Mouse (Mus musculus) heart, adult 18-20 months (tissue): ENCODE measurements at regions not wholly inside any gene's neighbourhood (a gene's known extent, or its start where the extent isn't known, plus 50 kb on each side); places are given as distances from the start of the nearest gene placed in this dataset.

Experiments
- DNase-seq, 2 experiments: peaks; one replicate each; pipeline ENCODE4 v3.0.0; 2021 to 2022; ENCODE audit warnings: mixed read lengths in 1 of 2

DNA sequence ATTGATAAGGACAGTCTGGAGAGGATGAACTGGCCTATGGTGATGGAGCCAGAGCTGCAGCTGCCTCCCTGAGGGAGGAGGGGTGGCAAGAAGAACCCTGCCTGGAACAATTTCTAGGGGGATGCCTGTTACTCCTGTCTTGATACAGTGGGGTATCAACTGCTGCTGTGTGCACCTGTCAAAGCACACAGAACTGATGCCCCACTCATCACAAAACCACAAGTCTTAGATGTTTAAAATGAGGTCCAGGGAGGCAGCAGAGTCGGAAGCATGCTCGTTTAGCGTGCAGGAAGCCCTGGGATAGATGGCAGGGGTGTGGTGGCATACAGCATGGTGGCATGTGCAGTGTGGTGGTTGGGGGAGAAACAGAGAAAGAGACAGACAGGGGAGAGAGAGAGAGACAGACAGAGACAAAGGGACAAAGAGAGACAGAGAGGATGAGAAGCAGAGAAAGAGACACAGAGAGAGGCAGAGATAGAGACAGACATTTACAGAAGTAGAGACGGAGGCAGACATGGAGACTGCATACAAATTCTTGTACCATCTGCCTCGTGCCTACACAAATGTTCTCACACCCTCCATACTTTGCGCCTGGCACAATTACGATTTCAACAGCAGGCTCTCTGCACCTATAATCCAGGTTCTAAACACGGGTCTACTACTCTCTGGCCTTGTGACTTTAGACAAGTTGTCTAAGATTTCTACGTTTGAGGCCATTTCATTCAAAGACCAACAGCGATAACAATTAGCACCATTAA, 242.6 kb downstream of the Cbln4 start:
- no peak for DNase-seq

GRCm38 (mm10) chr2:171799351-171799750, 243.9 kb downstream of the Cbln4 start:
- no peak for DNase-seq

- DNase-seq, result no peak
Observed at GRCm38 (mm10) chr2:171790686-171791085, 252.6 kb downstream of the Cbln4 start.

DNA sequence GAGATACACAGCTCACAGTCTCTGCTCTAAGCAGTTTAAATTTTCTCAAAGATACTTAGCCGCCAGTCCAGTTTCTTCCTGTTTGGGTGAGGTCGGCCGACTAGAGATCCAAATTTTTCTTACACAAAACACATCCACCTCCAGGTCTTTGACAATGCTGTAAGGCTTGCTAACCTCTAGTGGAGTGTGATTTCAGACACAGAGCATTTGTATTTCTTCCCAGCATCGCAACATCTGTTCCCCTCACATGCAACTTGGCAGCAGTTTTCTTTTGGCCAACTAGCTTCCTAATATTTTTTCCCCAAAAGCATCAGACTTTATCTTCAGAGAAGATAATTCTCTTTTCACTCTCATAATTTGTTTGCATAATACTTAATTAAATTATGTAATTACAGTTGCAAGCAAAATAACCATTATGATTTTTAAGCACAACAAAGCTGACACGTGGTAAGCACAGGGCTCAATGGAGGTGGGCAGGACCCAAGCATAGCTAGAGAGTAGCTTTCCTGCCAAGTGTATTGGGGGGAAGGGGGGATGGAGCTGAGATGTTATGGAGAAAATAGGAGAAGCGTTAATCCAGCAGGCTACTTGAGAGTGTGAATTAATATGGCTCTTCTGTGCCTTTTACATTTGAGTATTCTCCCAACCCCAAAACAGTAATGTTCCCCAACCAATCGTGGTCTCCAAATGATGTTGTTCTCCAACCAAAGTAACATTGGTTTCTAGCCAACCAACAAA, 276.9 kb downstream of the Cbln4 start:
- no peak for DNase-seq

DNA sequence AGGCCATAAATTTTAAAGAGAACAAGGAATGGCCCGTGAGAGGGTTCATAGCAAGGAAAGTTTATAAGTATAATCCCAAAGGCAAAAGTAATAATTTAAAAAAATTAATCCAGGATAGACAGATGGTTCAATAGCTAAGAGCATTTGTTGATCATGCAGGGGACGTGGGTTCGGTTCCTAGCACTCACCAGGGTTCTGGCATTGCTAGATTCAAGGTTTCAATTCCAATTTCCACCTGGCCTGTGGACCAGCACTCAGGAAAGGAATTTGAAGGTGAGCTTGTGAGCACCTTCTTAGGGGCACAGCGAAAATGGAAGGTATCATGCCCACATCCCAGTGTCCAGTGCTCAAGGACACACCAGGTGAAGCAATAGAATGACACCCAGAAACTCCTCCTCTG, 278.2 kb downstream of the Cbln4 start:
- no peak for DNase-seq

GRCm38 (mm10) chr2:171753502-171753901, 289.8 kb downstream of the Cbln4 start:
- no peak for DNase-seq

GRCm38 (mm10) chr2:171747162-171747561, 296.1 kb downstream of the Cbln4 start:
- no peak for DNase-seq

GRCm38 (mm10) chr2:171743111-171743510, 300.2 kb downstream of the Cbln4 start:
- DNase-seq, result no peak

- DNase-seq, result no peak
Observed at GRCm38 (mm10) chr2:171742706-171743105, 300.6 kb downstream of the Cbln4 start.

GRCm38 (mm10) chr2:171737761-171738160, 305.5 kb downstream of the Cbln4 start:
- no peak for DNase-seq

DNA sequence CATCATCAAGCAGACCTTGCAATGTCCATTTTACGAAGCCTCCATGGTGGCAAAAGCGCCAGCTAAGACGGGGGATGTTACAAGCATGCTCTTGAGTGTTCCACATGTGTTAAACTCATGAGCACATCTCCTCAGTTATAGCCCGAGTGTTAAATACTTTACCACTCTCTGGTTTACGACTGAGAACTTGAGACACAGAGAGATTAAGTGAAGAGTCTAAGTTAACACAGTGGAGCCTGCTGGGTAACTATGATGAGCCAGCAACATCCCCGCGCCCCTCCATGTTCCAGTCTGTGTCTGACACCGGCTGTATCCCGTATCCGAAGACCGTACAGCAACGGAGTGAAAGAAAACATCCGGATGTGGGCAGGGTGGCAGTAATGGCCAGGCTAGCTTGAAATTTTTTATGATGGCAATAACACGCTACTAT, 308.2 kb downstream of the Cbln4 start:
- DNase-seq, result no peak

DNA sequence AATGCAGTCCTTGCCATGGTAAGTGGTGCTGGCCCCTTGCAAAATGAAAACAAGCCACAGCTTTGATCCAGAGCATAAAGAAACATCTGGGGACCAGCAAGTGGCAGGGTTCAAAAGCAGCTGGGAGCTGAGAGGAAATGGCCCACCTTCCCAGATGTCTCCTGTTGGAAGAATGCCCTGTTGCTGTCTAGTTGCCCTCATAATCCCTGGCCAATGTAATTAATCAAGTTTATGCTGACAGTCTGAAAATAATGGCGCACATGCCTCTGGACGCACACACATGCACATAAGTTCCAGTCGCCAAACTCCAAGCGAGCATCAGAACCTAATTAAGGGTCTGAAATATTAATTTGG, 308.7 kb downstream of the Cbln4 start:
- DNase-seq, result no peak

GRCm38 (mm10) chr2:171733965-171734633, 309.2 kb downstream of the Cbln4 start:
- DNase-seq, result no peak

DNA sequence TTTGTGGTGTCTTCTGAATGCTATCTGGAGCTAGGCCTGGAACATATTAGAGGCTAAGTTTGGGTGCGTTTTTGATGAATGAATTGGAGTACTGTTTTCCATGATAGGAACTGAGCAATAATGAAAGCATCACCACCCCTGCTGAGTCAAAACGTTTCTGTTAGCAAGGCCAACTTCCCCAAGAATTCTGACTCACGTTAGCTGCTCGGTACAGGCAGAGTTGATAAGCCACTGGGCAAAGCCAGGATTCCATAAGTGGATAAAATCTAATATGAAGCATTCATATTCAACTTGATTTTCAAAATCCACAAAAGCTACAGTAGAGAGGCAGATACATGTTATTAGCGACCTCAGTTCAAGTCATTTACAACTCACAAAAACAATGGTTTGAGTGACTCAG, 324.0 kb downstream of the Cbln4 start:
- no peak for DNase-seq

DNA sequence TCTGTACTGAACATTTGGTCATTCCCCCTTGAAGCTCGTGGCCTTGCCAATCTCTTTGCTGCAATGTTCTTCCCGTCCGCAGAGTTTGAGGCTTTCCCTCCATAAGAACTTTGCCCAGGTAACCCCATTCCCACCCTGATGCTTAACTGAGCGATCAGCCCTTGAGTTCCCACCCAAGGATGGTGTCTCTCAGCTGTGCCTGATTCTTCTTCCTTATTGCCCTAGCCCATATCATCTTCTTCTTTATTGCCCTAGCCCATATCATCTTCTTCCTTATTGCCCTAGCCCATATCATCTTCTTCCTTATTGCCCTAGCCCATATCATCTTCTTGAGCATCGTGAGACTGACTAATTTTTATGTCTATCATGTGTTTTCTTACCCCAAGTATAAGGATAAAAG, 324.4 kb downstream of the Cbln4 start:
- no peak for DNase-seq

- DNase-seq, result no peak
Observed at GRCm38 (mm10) chr2:171712816-171713570, 330.3 kb downstream of the Cbln4 start.

- DNase-seq, result no peak
Observed at GRCm38 (mm10) chr2:171693526-171693925, 349.7 kb downstream of the Cbln4 start.

GRCm38 (mm10) chr2:171690781-171691180, 352.5 kb downstream of the Cbln4 start:
- no peak for DNase-seq

GRCm38 (mm10) chr2:171689102-171689501, 354.2 kb downstream of the Cbln4 start:
- no peak for DNase-seq

- peak; percentile 7 to 42 for DNase-seq
Observed at GRCm38 (mm10) chr2:171677998-171678397, 365.3 kb downstream of the Cbln4 start.

DNA sequence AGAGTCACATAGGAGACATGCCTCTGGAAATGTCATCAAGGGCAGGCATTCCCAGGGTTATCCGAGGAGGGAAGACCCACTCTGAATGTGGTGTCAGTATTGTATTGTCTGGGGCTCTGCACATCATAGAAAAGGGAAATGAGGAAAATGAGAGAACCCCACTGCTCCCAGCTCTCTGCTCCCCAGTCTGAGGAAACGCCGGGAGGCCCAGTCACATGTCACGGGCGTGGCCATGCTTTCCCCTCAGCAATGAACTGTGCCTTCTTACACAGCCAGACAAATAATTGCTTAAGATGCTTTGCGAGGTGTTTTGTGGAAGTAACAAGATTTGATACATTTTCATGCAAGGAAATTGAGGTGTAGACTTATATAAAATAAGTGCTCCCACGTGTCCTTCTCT, 366.1 kb downstream of the Cbln4 start:
- DNase-seq, result peak; percentile 4 to 5

GRCm38 (mm10) chr2:171676083-171676482, 367.2 kb downstream of the Cbln4 start:
- peak in 1 of 2 experiments; percentile 14 for DNase-seq
